Mouse (Mus musculus): ENCODE results near the gene E2f8. TPM values are rescaled to one million over a fixed set of nuclear protein-coding genes. Genes with fewer than 3 reads are reported as not detected.

E2f8 gene
- polyA plus RNA-seq, 1 experiment from 2014 or later = 19.1 TPM

- H3K27me3 ChIP-seq = no peaks in the 10 kb centered on the region
- peaks cover 96% of the 10 kb centered on the region for H3K36me3 ChIP-seq (replicated peaks)
These were observed 11.3 kb downstream of the E2f8 start for GRCm38 (mm10) chr7:48870144-48870543.

GRCm38 (mm10) chr7:48867576-48867975 lies 13.8 kb downstream of the E2f8 start:
- H3K27ac ChIP-seq = no peak overlapping the region
- no peaks in the 10 kb centered on the region for H3K27me3 ChIP-seq
- no peak overlapping the region for H3K4me2 ChIP-seq
- no peaks in the 10 kb centered on the region for H3K4me1 ChIP-seq
- H3K9ac ChIP-seq = no peak overlapping the region
- ATAC-seq (ENCODE audit: low FRiP score) = no peak
- no peaks in the 10 kb centered on the region for H3K9me3 ChIP-seq
- 92% methylated on average over 18 of the region's 18 CpGs for WGBS
- no peak overlapping the region for H3K4me3 ChIP-seq (replicated peaks)
- peaks cover 81% of the 10 kb centered on the region for H3K36me3 ChIP-seq (replicated peaks)

More at GRCm38 (mm10) chr7:48870144-48870543, 11.3 kb downstream of the E2f8 start:
- 92% methylated on average over 6 of the region's 6 CpGs for WGBS
- Histone ChIP-seq H3K4me2 (no peak overlapping the region), H3K9me3 (no peaks in the 10 kb centered on the region), H3K9ac (no peak overlapping the region), H3K4me3 (replicated peaks) (no peak overlapping the region), H3K27ac (no peak overlapping the region), H3K4me1 (no peaks in the 10 kb centered on the region)
- no peak for ATAC-seq (ENCODE audit: low FRiP score)

GRCm38 (mm10) chr7:48864671-48865458 lies 16.5 kb downstream of the E2f8 start:
- Histone ChIP-seq H3K4me3 (replicated peaks) (no peak overlapping the region), H3K9ac (no peak overlapping the region), H3K9me3 (no peaks in the 10 kb centered on the region), H3K4me2 (no peak overlapping the region), H3K27ac (no peak overlapping the region), H3K36me3 (replicated peaks) (peaks cover 54% of the 10 kb centered on the region), H3K27me3 (no peaks in the 10 kb centered on the region), H3K4me1 (no peaks in the 10 kb centered on the region)
- no peak for ATAC-seq (ENCODE audit: low FRiP score)
- WGBS = 94% methylated on average over 9 of the region's 9 CpGs

GRCm38 (mm10) chr7:48864199-48864598 lies 17.2 kb downstream of the E2f8 start:
- no peak overlapping the region for H3K27ac ChIP-seq
- H3K27me3 ChIP-seq = no peaks in the 10 kb centered on the region
- no peak overlapping the region for H3K4me3 ChIP-seq (replicated peaks)
- no peak for ATAC-seq (ENCODE audit: low FRiP score)
- H3K9ac ChIP-seq = no peak overlapping the region
- no peak overlapping the region for H3K4me2 ChIP-seq
- no peaks in the 10 kb centered on the region for H3K9me3 ChIP-seq
- H3K4me1 ChIP-seq = no peaks in the 10 kb centered on the region
- H3K36me3 ChIP-seq (replicated peaks) = peaks cover 47% of the 10 kb centered on the region

- Histone ChIP-seq H3K27ac (no peak overlapping the region), H3K27me3 (no peaks in the 10 kb centered on the region), H3K9ac (no peak overlapping the region), H3K4me1 (no peaks in the 10 kb centered on the region), H3K36me3 (replicated peaks) (peaks cover 24% of the 10 kb centered on the region), H3K4me2 (no peak overlapping the region), H3K4me3 (replicated peaks) (no peak overlapping the region), H3K9me3 (no peaks in the 10 kb centered on the region)
- WGBS = 91% methylated on average over 4 of the region's 4 CpGs
- ATAC-seq (ENCODE audit: low FRiP score) = no peak
These were observed 19.6 kb downstream of the E2f8 start for GRCm38 (mm10) chr7:48861796-48862195.

GRCm38 (mm10) chr7:48860948-48861347 lies 20.4 kb downstream of the E2f8 start:
- H3K36me3 ChIP-seq (replicated peaks) = peaks cover 18% of the 10 kb centered on the region
- ATAC-seq (ENCODE audit: low FRiP score) = no peak
- no peaks in the 10 kb centered on the region for H3K4me1 ChIP-seq
- no peak overlapping the region for H3K9ac ChIP-seq
- WGBS = 85% methylated on average over 1 of the region's 1 CpGs
- H3K27me3 ChIP-seq = no peaks in the 10 kb centered on the region
- no peak overlapping the region for H3K4me2 ChIP-seq
- H3K9me3 ChIP-seq = no peaks in the 10 kb centered on the region
- H3K4me3 ChIP-seq (replicated peaks) = no peak overlapping the region
- H3K27ac ChIP-seq = no peak overlapping the region

DNA sequence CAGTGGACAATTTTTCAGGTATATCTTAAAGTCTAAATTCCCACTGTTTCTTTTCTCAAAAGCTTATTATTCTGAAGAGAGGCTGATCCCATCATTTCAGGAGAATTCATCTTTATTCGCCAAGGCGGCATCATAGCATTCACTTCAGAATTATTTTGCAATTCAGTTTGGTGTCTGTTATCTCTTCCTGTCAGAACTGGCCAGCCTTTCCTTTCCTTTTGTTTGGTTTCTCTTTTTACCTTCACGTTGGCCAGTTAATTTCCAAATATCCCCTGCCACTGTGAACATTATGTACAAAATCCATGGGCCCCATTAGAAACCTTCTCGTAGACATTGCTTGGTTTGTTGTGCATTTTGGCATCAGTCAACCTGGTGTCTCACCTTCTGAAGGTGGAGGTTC lies 22.0 kb downstream of the E2f8 start:
- Histone ChIP-seq H3K27me3 (no peaks in the 10 kb centered on the region), H3K4me3 (replicated peaks) (no peak overlapping the region), H3K9ac (no peak overlapping the region), H3K36me3 (replicated peaks) (peaks cover 4% of the 10 kb centered on the region; the same call in 1 of the 2 replicates), H3K27ac (no peak overlapping the region), H3K9me3 (no peaks in the 10 kb centered on the region), H3K4me1 (no peaks in the 10 kb centered on the region), H3K4me2 (no peak overlapping the region)
- 88% methylated on average over 4 of the region's 4 CpGs for WGBS
- no peak for ATAC-seq (ENCODE audit: low FRiP score)

DNA sequence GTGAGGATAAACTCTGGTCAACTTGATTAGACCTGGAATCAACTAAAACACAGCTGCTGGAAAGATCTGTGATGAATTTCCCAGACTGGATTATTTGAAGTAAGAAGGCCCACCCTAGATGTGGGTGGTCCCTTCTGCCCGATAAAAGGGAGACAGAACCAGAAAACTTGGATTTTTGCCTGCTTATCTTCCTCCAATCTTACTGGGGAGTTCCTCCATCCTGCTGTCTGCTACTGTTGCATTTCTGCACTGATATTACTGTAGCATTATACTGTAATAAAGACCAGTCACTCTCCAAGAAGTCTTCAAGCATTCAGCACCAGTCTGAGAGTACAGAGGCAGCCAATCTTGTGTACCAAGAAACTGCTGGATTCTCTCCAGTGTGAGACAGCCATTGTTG lies 23.1 kb downstream of the E2f8 start:
- ATAC-seq (ENCODE audit: low FRiP score) = no peak
- no peaks in the 10 kb centered on the region for H3K9me3 ChIP-seq
- H3K4me1 ChIP-seq = no peaks in the 10 kb centered on the region
- H3K4me3 ChIP-seq (replicated peaks) = no peak overlapping the region
- H3K9ac ChIP-seq = no peak overlapping the region
- 96% methylated on average over 1 of the region's 1 CpGs for WGBS
- H3K4me2 ChIP-seq = no peak overlapping the region
- H3K36me3 ChIP-seq (replicated peaks) = no peaks in the 10 kb centered on the region
- no peak overlapping the region for H3K27ac ChIP-seq
- H3K27me3 ChIP-seq = no peaks in the 10 kb centered on the region

- Histone ChIP-seq H3K27ac (no peak overlapping the region), H3K4me1 (peaks cover 4% of the 10 kb centered on the region; the same call in 1 of the 2 replicates), H3K36me3 (replicated peaks) (no peaks in the 10 kb centered on the region), H3K27me3 (no peaks in the 10 kb centered on the region), H3K9me3 (no peaks in the 10 kb centered on the region), H3K4me3 (replicated peaks) (no peak overlapping the region), H3K9ac (no peak overlapping the region), H3K4me2 (no peak overlapping the region)
- WGBS = 97% methylated on average over 3 of the region's 3 CpGs
- ATAC-seq (ENCODE audit: low FRiP score) = no peak
These were observed 25.9 kb downstream of the E2f8 start for GRCm38 (mm10) chr7:48855461-48855860.

- no peaks in the 10 kb centered on the region for H3K9me3 ChIP-seq
- H3K27me3 ChIP-seq = no peaks in the 10 kb centered on the region
- no peak overlapping the region for H3K9ac ChIP-seq
- 90% methylated on average over 13 of the region's 13 CpGs for WGBS
- H3K4me2 ChIP-seq = no peak overlapping the region
- H3K36me3 ChIP-seq (replicated peaks) = no peaks in the 10 kb centered on the region
- H3K4me3 ChIP-seq (replicated peaks) = no peak overlapping the region
- peaks cover 4% of the 10 kb centered on the region; the same call in 1 of the 2 replicates for H3K4me1 ChIP-seq
- H3K27ac ChIP-seq = no peak overlapping the region
- ATAC-seq (ENCODE audit: low FRiP score) = no peak
These were observed 27.9 kb downstream of the E2f8 start for GRCm38 (mm10) chr7:48853496-48853895.

DNA sequence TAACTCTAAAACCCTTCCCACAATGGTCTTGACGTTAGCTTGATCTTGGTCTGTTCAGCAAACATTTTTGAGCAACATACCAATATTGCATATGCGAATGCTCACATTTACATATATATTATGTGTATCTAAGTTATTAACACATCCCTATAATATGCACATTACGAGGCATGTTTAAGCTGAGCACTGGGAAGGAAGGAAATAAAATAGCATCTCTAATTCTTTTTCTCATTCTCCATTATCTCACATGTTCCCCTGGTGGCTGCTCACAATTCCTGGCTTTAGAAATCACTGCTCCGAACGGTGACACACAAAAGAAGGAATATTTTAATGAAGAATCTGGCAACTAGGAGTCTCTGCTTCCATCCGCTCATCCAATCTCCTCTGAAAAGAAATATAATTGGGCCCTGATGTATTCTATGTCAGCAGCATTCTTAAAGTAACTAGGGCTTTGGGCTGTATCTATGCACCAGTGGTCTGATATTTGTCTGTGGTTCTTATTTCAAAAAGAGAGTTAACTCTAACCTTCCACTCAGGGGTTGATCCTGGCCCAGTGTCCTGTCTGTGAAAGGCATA lies 29.8 kb downstream of the E2f8 start:
- Histone ChIP-seq H3K36me3 (replicated peaks) (no peaks in the 10 kb centered on the region), H3K4me3 (replicated peaks) (no peak overlapping the region), H3K27ac (no peak overlapping the region), H3K27me3 (no peaks in the 10 kb centered on the region), H3K9me3 (no peaks in the 10 kb centered on the region), H3K4me1 (peaks cover 11% of the 10 kb centered on the region), H3K4me2 (no peak overlapping the region), H3K9ac (no peak overlapping the region)
- ATAC-seq (ENCODE audit: low FRiP score) = no peak
- 53% methylated on average over 6 of the region's 6 CpGs for WGBS

- peaks cover 11% of the 10 kb centered on the region for H3K4me1 ChIP-seq
- H3K4me3 ChIP-seq (replicated peaks) = no peak within 1 kb of the TSS
- no peaks in the 10 kb centered on the region for H3K9me3 ChIP-seq
- ATAC-seq (ENCODE audit: low FRiP score) = no peak
- H3K36me3 ChIP-seq (replicated peaks) = no peaks in the 10 kb centered on the region
- H3K9ac ChIP-seq = no peak within 1 kb of the TSS
- H3K27me3 ChIP-seq = no peaks in the 10 kb centered on the region
- no peak within 1 kb of the TSS for H3K27ac ChIP-seq
- 53% methylated on average over 11 of the region's 11 CpGs for WGBS
- no peak within 1 kb of the TSS for H3K4me2 ChIP-seq
These were observed 33.4 kb downstream of the E2f8 start, which contains the start of gene Csrp3 for GRCm38 (mm10) chr7:48847820-48848650. Gene Csrp3 (minus strand): TSS chr7:48848033.
